Mouse (Mus musculus): ENCODE results near the gene Cib4.

The Cib4 gene

DNA sequence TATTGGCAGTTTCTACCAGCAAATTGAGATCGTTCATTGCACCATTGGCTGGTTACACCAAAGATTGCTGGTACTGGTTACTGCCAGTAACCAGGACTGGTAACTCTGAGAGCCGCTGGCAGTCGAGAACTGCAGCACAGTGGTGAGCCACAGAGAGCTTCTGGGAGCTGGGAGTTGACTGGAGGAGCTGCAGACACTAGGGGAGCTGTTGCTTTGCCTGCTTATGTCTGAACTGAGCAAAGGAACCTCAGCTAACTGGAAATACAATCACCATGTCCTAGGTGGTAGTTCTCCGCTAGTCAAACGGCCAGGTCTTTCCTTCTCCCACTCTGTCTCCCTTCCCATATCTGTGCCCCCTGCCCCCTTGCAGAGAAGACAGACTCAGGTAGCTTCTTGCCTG, 103.4 kb downstream of the Cib4 start:
- DNase-seq (ENCODE audit: low read depth, low spot score), result no peak

DNA sequence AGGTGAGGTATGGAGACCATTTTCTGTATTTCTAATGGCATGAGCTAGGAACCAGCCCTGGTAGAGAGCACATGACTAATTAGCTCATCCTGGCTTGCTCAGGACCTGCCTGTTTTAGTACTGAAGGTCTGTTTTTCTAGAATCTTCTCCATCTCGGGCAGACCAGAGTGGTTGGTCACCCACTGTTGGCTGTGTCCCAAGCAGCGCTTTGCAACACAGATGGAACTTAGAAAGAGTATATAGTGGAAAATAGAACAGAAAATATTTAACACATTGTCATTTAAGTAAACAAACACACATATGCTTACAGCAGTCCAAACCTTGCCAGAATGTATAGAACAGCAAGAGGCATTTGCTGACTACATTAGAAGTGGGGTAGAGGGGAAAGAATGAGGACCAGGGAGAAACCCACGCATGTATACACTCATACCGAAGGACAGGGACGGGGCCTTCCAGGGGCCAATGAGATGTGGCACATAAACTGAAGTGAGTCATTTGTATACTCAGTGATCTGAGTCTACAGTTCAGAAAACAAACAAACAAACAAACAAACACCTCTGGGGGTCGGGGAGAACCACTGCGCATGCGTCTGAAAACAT, 105.2 kb downstream of the Cib4 start:
- no peak for DNase-seq (ENCODE audit: low read depth, low spot score)

DNA sequence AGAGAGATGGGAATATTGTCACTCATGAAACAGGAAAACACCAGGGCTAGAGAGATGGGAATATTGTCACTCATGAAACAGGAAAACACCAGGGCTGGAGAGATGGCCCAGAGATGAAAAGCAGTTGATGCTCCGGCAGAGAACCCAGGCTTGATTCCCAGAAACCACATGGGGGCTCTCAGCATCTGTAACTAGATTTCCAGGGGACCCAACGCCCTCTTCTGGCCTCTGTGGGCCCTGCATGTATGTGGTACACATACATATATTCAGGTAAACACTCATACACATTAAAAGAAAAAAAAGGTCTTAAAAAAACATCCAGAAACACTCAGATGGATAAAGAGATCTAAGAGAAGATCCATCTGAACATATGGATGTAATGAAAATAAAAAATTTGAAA, 106.7 kb downstream of the Cib4 start:
- no peak for DNase-seq (ENCODE audit: low read depth, low spot score)

Data from retina, postnatal 7 days (tissue).